Mouse (Mus musculus) bone marrow macrophage, adult 2 months (primary cell): Measurements from ENCODE around the gene Pcnx2. TPM values are rescaled to one million over a fixed set of nuclear protein-coding genes. Genes with fewer than 3 reads are reported as not detected.

Source experiments
- H3K27ac ChIP-seq: 2 replicates; pipeline ENCODE4 v1.5.1; 2012; ENCODE audit warnings: low read depth, low read length; ENCODE audit not compliant: insufficient read depth
- H3K4me1 ChIP-seq: 2 replicates; pipeline ENCODE4 v1.6.1; 2012; ENCODE audit warnings: low read length; ENCODE audit not compliant: control insufficient read depth, insufficient read depth
- H3K4me3 ChIP-seq: 2 replicates; pipeline ENCODE4 v1.5.1; 2012; ENCODE audit warnings: mild to moderate bottlenecking, low read length, moderate library complexity; ENCODE audit not compliant: insufficient read depth
- CTCF ChIP-seq: IDR thresholded peaks from 2 replicates; pipeline ENCODE4 v1.5.1; 2012; ENCODE audit warnings: low read depth, mild to moderate bottlenecking, low read length, moderate library complexity
- POLR2A ChIP-seq: IDR thresholded peaks from 2 replicates; pipeline ENCODE4 v1.6.1; 2012; ENCODE audit warnings: mild to moderate bottlenecking, low read depth, low read length, borderline replicate concordance
- polyA plus RNA-seq: library from polyadenylated mRNA; stranded (reverse); fragments of >200 nt; gene quantifications from 2 replicates; pipeline ENCODE4 v1.2.4, GENCODE M21; 2012; ENCODE audit not compliant: missing spikeins, insufficient read depth, insufficient read length

The Pcnx2 gene
- polyA plus RNA-seq, 1 experiment = not detected

DNA sequence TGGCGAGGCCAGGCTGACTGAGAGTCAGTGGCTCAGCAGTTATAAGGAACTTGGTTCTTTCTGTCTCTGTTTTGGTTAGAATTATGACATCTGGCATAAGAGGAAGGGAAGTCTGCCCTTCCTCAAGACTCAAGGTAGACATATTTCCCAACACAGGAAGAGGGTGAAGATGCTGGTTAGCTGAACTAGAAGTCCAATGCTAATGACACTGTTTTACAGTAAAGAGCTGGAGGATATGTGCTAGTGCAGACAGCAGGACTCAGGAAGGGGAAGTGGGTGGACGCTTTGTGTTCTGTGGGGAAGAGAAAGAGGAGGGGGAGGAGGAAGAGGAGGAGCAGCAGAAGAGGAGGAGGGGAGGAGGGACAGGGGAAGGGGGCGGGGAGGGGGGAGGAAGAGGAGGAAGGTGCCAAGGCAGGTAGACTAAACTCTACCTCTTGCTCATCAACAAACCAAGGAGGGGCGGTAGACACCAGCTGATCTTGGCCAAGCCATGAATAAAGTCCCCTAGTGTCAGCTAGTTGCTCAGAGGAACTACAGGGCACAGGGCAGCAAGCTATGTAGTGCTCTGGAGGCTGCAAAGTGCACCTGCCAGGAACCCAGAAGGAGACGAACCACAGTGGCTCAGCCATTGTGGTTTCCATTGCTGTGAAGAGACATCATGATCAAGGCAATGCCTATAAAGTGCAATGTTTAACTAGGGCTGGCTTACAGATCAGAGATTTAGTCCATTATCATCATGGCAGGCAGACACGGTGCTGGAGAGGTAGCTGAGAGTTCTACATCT lies 172.9 kb downstream of the Pcnx2 start:
- peaks cover 45% of the 10 kb centered on the region for H3K4me1 ChIP-seq
- TF ChIP-seq CTCF (no peak), POLR2A (no peak)
- no peak overlapping the region for H3K4me3 ChIP-seq
- peak overlapping the region; percentile 94 for H3K27ac ChIP-seq

DNA sequence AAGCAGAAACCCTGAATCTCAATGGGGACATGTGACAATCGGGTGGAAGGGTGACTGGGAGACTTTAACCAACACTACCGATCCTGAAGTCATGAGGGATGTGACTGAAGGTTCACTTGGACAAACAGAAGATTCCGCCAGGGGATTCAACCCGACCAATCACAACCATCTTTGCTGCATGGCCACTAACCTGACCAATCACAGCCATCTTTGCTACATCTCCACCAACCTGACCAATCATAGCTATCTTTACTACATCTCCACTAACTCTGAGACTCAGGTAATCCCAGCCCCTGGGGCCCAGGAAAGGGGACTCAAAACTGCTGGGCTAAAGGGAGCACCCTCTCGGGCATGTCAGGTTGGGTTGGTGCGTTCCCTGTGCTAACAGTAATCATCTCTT lies 174.7 kb downstream of the Pcnx2 start:
- Histone ChIP-seq H3K27ac (no peak overlapping the region), H3K4me1 (peaks cover 37% of the 10 kb centered on the region), H3K4me3 (no peak overlapping the region)
- TF ChIP-seq CTCF = no peak

DNA sequence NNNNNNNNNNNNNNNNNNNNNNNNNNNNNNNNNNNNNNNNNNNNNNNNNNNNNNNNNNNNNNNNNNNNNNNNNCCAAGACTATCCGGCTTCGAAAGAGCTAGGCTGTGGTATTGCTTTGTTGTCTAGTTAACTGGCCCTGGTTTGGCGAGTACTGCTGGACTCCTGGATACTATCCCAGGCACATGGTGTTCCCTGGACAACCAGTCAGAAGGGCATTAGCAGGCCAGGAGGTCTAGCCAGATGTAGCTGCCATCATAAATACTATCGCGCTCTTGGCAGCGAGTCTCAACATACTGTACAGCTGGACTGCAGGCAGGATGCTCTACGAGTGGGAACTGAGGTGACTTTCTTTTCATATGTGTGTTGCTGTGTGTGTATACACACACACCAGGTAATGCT lies 175.4 kb downstream of the Pcnx2 start:
- no peak for TF ChIP-seq CTCF
- no peak for TF ChIP-seq POLR2A
- H3K4me3 ChIP-seq = no peak overlapping the region
- no peak overlapping the region for H3K27ac ChIP-seq
- peaks cover 30% of the 10 kb centered on the region for H3K4me1 ChIP-seq

DNA sequence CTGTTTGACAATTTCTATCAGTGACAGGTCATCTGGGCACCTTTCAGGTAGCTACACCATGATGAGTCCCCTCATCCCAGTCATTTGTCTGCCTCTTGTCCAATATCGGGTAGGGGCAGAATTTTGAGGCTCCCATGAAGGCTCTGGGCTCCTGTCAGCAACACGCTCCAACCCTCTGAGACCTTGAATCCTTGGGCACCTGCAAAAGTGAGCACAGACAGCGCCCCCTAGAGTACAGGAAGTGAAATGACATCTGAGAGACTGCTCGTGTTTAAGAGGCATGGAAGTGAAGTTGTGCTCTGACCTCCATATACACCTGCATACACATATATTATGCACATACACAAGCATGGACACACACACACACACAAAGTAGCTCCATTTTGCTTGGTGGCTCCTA lies 179.2 kb downstream of the Pcnx2 start:
- TF ChIP-seq POLR2A (no peak), CTCF (peak; percentile 71)
- Histone ChIP-seq H3K4me1 (0 out of 2 replicates have a peak, but pooled peaks cover 4% of the 10 kb centered on the region), H3K27ac (no peak overlapping the region), H3K4me3 (no peak overlapping the region)

DNA sequence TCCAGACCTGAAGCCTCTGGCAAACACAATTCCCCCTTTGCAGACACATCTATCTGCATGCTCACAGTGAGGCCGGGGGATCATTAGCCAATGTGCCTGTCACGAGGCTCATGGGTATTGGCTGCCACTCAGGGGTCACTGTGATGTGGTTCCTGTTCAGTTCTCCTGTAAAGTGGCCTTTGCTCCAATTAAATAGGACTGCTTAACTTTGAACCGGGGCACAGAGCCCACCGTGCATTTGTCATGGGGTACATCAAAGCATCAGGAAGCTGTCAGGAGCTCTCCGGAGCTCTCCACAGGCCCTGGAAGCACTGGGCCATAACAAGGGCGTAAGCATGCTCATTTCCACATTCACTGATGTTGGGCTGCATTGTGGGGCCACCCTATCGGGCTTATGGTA lies 181.5 kb downstream of the Pcnx2 start:
- no peak overlapping the region for H3K27ac ChIP-seq
- H3K4me3 ChIP-seq = no peak overlapping the region
- H3K4me1 ChIP-seq = no peaks in the 10 kb centered on the region
- TF ChIP-seq CTCF = no peak
- TF ChIP-seq POLR2A = no peak

DNA sequence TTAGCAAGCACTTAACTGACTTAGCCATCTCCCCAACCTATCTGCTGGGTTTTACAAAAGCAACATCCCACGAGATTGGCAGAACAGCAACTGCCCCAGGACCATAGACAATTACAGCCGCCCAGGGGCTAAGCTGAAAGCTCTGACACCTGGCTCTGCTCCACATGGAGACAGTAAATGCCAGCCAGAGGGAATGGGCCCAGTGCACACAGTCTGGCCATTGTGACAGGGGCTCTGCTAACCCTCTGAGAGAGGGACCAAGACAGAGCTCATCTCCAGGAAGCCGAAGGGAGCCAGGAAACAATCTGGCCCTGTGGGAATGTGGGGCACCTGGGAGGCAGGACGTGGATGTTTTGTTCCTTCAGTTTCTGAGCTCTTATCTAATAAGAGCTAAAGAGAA lies 181.9 kb downstream of the Pcnx2 start:
- no peaks in the 10 kb centered on the region for H3K4me1 ChIP-seq
- H3K4me3 ChIP-seq = no peak overlapping the region
- H3K27ac ChIP-seq = no peak overlapping the region
- TF ChIP-seq POLR2A = no peak
- no peak for TF ChIP-seq CTCF

DNA sequence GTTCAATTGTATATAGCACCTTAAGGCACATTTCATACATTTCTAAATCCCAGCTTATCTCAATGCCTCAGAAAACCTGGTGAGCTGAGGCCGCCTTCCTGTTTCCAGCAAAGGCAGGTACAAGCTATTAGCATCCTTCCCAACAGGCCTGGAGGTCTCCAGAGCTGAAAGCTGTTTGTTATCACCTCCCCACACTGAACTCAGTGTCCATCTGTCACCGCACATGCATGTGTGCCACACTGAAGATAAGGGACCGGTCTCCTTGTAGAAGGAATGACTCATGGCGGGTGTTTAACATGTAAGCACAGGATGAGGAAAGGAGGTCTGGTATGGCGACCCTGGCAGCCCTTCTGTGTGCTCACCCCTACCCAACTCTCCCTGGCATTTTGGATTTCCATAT lies 186.6 kb downstream of the Pcnx2 start:
- Histone ChIP-seq H3K4me1 (no peaks in the 10 kb centered on the region), H3K27ac (no peak overlapping the region), H3K4me3 (no peak overlapping the region)
- no peak for TF ChIP-seq POLR2A
- TF ChIP-seq CTCF = no peak

DNA sequence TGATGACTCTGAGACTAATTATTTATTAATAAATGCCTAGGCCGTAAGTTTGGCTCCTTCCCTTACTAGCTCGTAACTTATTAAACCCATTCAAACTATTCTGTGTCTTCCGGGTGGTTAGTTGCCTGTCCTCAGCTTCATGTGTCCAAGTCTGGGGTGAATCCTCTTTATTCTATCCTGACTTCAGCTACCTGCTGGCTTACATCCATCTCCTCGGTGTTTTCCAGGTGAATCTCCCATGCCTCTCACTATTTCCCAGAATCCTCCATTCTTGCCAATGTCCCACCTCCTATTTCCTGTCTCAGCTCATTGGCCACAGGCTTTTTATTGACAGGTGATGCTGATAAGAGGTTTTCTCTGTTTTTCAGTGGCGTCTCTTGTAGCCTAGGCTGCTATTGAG lies 188.9 kb downstream of the Pcnx2 start:
- H3K4me3 ChIP-seq = no peak overlapping the region
- TF ChIP-seq POLR2A = no peak
- no peak for TF ChIP-seq CTCF
- no peak overlapping the region for H3K27ac ChIP-seq
- H3K4me1 ChIP-seq = 0 out of 2 replicates have a peak, but pooled peaks cover 2% of the 10 kb centered on the region

DNA sequence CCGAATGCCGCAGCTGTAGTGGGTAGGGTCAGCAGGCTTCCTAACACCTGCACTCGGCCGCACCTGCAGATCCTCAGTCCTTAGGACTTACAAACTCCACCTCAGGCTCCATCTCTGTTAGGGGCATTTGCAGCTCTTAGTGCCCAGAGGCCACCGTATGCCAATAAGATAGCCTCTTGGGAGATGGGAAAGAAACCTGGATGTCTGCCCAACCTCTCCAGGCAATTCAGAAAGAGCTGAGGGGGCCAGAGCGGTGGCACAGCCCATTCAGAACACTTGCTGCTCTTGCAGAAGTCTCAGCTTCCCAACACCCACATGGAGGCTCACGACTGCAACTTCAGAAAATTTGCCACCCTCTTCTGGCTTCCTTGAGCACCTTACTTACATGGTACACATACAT lies 192.3 kb downstream of the Pcnx2 start:
- Histone ChIP-seq H3K4me3 (no peak overlapping the region), H3K4me1 (0 out of 2 replicates have a peak, but pooled peaks cover 2% of the 10 kb centered on the region), H3K27ac (no peak overlapping the region)
- no peak for TF ChIP-seq CTCF
- TF ChIP-seq POLR2A = no peak

DNA sequence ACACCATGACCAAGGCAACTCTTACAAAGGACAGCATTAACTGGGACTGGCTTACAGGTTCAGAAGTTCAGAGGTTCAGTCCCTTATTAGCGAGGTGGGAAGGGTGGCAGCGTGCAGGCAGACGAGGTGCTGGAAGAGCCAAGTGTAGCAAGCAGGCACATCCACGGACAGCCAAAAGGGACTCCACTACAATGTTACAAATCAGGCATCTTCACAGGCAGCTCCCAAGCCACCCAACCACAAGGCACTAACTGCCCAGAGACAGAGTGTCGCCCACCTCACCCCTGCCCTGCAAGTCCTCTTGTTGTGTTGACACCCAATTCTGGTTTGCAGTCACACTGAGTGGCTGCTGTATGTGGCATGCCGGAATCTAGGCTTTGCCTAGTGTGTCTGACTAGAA lies 193.7 kb downstream of the Pcnx2 start:
- TF ChIP-seq POLR2A (no peak), CTCF (no peak)
- Histone ChIP-seq H3K4me1 (peaks cover 6% of the 10 kb centered on the region), H3K27ac (no peak overlapping the region), H3K4me3 (no peak overlapping the region)

DNA sequence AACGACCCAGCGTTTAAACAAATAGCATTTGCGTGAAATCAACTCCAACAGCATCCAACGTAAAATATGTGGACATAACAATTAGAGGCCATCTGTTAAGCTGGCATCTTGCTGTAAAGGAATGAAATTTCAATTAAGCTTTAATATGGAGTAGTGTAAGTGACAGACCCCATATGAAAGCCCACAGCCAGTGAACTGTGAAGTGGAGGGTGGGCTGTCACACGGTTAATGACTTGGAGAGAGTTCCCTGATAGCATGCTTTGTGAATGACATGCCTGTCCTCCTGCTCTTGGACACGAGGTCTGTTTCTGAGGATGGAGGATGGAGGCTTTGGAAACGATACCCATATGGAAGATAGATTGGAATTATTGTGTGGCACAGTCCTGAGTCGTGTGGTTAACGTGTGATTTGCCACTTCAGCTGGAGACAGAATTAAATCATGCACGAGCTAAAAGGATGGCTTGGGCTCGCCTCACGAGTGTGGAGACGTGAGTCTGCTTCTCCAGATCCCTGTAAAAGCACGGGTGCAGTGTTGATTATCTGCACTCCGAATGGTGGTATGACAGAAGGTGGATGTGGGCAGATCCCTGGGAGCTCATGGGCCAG lies 195.1 kb downstream of the Pcnx2 start:
- Histone ChIP-seq H3K4me3 (no peak overlapping the region), H3K4me1 (peaks cover 9% of the 10 kb centered on the region), H3K27ac (no peak overlapping the region)
- TF ChIP-seq CTCF (no peak), POLR2A (no peak)

Other genes starting within 250 kb of the Pcnx2 start
- gene Map10, start 228.5 kb downstream of the Pcnx2 start, polyA plus RNA-seq = 0.92 and 1.2 TPM in 2 replicates
- 39.6 and 42.1 TPM in 2 replicates for gene Ntpcr, start 168.4 kb downstream of the Pcnx2 start, polyA plus RNA-seq
- not detected in 2 replicates for gene Map3k21, start 12.1 kb upstream of the Pcnx2 start, polyA plus RNA-seq
- not detected in 2 replicates for gene Kcnk1, start 96.9 kb upstream of the Pcnx2 start, polyA plus RNA-seq